8 mouse cellular contexts compared by ENCODE assay signal in the genomic region with DNA sequence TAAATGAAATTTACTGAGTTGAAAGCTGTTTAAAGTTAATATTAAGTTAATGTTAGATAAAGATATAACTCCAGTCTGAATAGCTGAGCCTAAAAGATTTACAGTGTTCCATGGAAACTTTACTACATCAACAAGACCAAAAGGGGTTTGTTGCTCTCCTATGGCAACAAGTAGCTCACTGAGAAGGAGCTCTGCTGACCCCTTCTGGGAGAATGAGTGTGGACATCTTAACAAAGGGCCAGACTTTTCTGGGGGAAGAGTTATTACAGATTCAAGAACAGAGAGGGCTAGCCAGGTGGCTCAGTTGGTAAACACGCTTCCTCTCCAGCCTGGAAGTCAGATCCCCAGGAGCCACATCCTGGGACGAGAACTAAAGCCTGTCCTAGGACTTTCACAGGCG. TPM values are rescaled to one million over a fixed set of nuclear protein-coding genes. Genes with fewer than 3 reads are reported as not detected.
DNase-seq lines count a peak whose midpoint lies in the region; ATAC-seq lines count a peak whose summit lies in the region.

No protein-coding gene starts in this region.

- peak; percentile 71; the same call in 1 of the 2 replicates for ATAC-seq in neural tube, embryonic 11.5 days (ENCODE audit: insufficient read depth, low FRiP score, low TSS enrichment)
- no peak for ATAC-seq in monocyte, adult 5-6 weeks (replicated peaks; ENCODE audit: insufficient number of reproducible peaks, low FRiP score, low TSS enrichment, poor library complexity, severe bottlenecking)

- 39% methylated on average over 3 of the region's 3 CpGs for WGBS in neural tube, embryonic 11.5 days

- peak; percentile 28 for DNase-seq in 3134 (ENCODE audit: extremely low read depth, insufficient read length, low spot score)
- DNase-seq in ES-CJ7 (ENCODE audit: low read depth, low spot score), result peak; percentile 85
- DNase-seq in cerebellum, adult 11-12 months, result peak; percentile 16
- DNase-seq in frontal cortex, postnatal 10 days (ENCODE audit: low spot score in 2 of 2), result peak; percentile 15 to 41
- DNase-seq in hindlimb bud, embryonic 11.5 days (ENCODE audit: extremely low spot score, low read depth, low spot score), result peak; percentile 71
- peak; percentile 60 to 62 for DNase-seq in left cerebral cortex, postnatal 10 days (ENCODE audit: extremely low spot score in 1 of 2, low spot score in 2 of 2)
- DNase-seq in neural tube, embryonic 11.5 days (ENCODE audit: low spot score), result peak; percentile 66

- intact Hi-C loops in left cerebral cortex, postnatal 10 days (cut with DNase I), result loop anchor here (2.0 kb wide), 1 partner anchor 286 kb away; no protein-coding TSS in a partner anchor

- H3K9me3 ChIP-seq in neural tube, embryonic 11.5 days (ENCODE audit: control insufficient read depth, low read length), result no peaks in the 10 kb centered on the region

- H3K27me3 ChIP-seq in neural tube, embryonic 11.5 days (ENCODE audit: control insufficient read depth, insufficient read depth, low read length), result no peaks in the 10 kb centered on the region

- H3K9ac ChIP-seq in neural tube, embryonic 11.5 days (ENCODE audit: low read length), result no peak overlapping the region

- H3K27ac ChIP-seq in neural tube, embryonic 11.5 days (ENCODE audit: low read depth, low read length), result no peak overlapping the region

- no peaks in the 10 kb centered on the region for H3K36me3 ChIP-seq in neural tube, embryonic 11.5 days (ENCODE audit: control insufficient read depth, insufficient read depth, low read length)

- no peak overlapping the region for H3K4me3 ChIP-seq in neural tube, embryonic 11.5 days (ENCODE audit: low read depth, low read length)

- H3K4me1 ChIP-seq in neural tube, embryonic 11.5 days (ENCODE audit: control insufficient read depth, insufficient read depth, low read length), result no peaks in the 10 kb centered on the region

- H3K4me2 ChIP-seq in neural tube, embryonic 11.5 days (ENCODE audit: low read depth), result no peak overlapping the region

RNA-seq across cellular contexts. Expression of a gene that starts 54.5 kb away (rescaled TPM):
- 10 to 100 TPM; 44.9 to 45.8 TPM for total RNA-seq in left cerebral cortex, postnatal 10 days (2021)
- polyA plus RNA-seq in neural tube, embryonic 11.5 days (2014; fragmentation: Nextera tagmentation; extraction: Ambion mirVana), result 25.8 and 26.5 TPM in 2 replicates
- total RNA-seq in monocyte, adult 5-6 weeks (2017), result 45.2 to 78.5 TPM (median 46.1 TPM) in 3 replicates

Comparison
In these comparisons a context has a peak if more than half of its experiments do, and no peak if none do; other contexts are left out.
1. DNase-seq: peak in every context shown above with its lines; median percentile 85 in ES-CJ7; 71 in hindlimb bud, embryonic 11.5 days; 66 in neural tube, embryonic 11.5 days; 61 in left cerebral cortex, postnatal 10 days; 28 in 3134; 28 in frontal cortex, postnatal 10 days; 16 in cerebellum, adult 11-12 months.